Mouse (Mus musculus) small intestine, adult 2 months (tissue): ENCODE data around the gene Gm20422.

Source experiments
- CTCF ChIP-seq: fragments of 200-500 bp; IDR thresholded peaks from 2 replicates; pipeline ENCODE4 v1.5.1; 2012; ENCODE audit warnings: low read depth, mild to moderate bottlenecking, control low read depth, inconsistent platforms, low read length, moderate library complexity, mixed read lengths; ENCODE audit not compliant: insufficient replicate concordance, insufficient read length; ENCODE audit errors: extremely low read depth
- POLR2A ChIP-seq: fragments of 200-500 bp; IDR thresholded peaks from 2 replicates; pipeline ENCODE4 v1.6.1; 2012; ENCODE audit warnings: low read depth, mild to moderate bottlenecking, control low read depth, inconsistent platforms, low read length, moderate library complexity

- TF ChIP-seq CTCF, result no peak
- no peak for TF ChIP-seq POLR2A
Measured at GRCm38 (mm10) chr8:69793666-69794065, 19.0 kb upstream of the Gm20422 start.
